Mouse (Mus musculus) ES-E14 (cell line): ENCODE data around the gene Pla1a. TPM values are rescaled to one million over a fixed set of nuclear protein-coding genes. Genes with fewer than 3 reads are reported as not detected.
A peak's percentile ranks its signal among the peaks of the same experiment; 100 is the strongest.

ENCODE experiments used
- DNase-seq: peaks from one replicate; pipeline ENCODE4 v3.0.0-alpha.2; 2013; ENCODE audit warnings: low read depth, low spot score
- H3K27ac ChIP-seq: 2 replicates; pipeline ENCODE4 v1.5.1; 2012; ENCODE audit warnings: low read depth, mild to moderate bottlenecking, low read length, moderate library complexity, mixed read lengths; ENCODE audit not compliant: poor library complexity, insufficient read depth, severe bottlenecking
- H3K36me3 ChIP-seq: 2 replicates; pipeline ENCODE4 v1.6.1; 2012; ENCODE audit warnings: mild to moderate bottlenecking, low read length, moderate library complexity, mixed read lengths; ENCODE audit not compliant: control insufficient read depth, poor library complexity, insufficient read depth, severe bottlenecking
- H3K4me1 ChIP-seq, 2 experiments: fragments of 150-350 bp in 1 of 2; sonication (generic) in 1 of 2; 2 replicates each; pipeline ENCODE4 v1.6.1; 2012; ENCODE audit warnings: low read length in 2 of 2, mild to moderate bottlenecking in 1 of 2, mixed read lengths in 1 of 2; ENCODE audit not compliant: control insufficient read depth in 2 of 2, insufficient read depth in 2 of 2, poor library complexity in 1 of 2
- H3K4me3 ChIP-seq, 2 experiments: fragments of 150-350 bp in 1 of 2; sonication (generic) in 1 of 2; 2 replicates each; pipeline ENCODE4 v1.5.1; 2012; ENCODE audit warnings: low read length in 2 of 2, low read depth in 1 of 2, mild to moderate bottlenecking in 1 of 2, mixed read lengths in 1 of 2; ENCODE audit not compliant: insufficient read depth in 1 of 2, poor library complexity in 1 of 2, severe bottlenecking in 1 of 2
- H3K9ac ChIP-seq: 2 replicates; pipeline ENCODE4 v1.6.1; 2012; ENCODE audit warnings: low read depth, mild to moderate bottlenecking, low read length, mixed read lengths; ENCODE audit not compliant: poor library complexity, insufficient read depth, severe bottlenecking
- H3K9me3 ChIP-seq: fragments of 150-350 bp; sonication (generic); 2 replicates; pipeline ENCODE4 v1.6.1; 2012; ENCODE audit warnings: low read depth, mild to moderate bottlenecking, low read length; ENCODE audit not compliant: control insufficient read depth, insufficient read depth
- CHD2 ChIP-seq: IDR thresholded peaks from 2 replicates; pipeline ENCODE4 v1.6.1; 2014; ENCODE audit warnings: mild to moderate bottlenecking, low read depth, low read length, inconsistent platforms
- HCFC1 ChIP-seq: IDR thresholded peaks from 2 replicates; pipeline ENCODE4 v1.6.1; 2012; ENCODE audit warnings: low read length, inconsistent platforms, borderline replicate concordance; ENCODE audit not compliant: insufficient read depth
- MAFK ChIP-seq: IDR thresholded peaks from 2 replicates; pipeline ENCODE4 v1.6.1; 2014; ENCODE audit warnings: mild to moderate bottlenecking, low read depth, low read length, inconsistent platforms; ENCODE audit not compliant: insufficient read depth
- ZC3H11A ChIP-seq: IDR thresholded peaks from 2 replicates; pipeline ENCODE4 v1.6.1; 2012; ENCODE audit warnings: low read depth, mild to moderate bottlenecking, inconsistent platforms, low read length, borderline replicate concordance
- ZNF384 ChIP-seq: IDR thresholded peaks from 2 replicates; pipeline ENCODE4 v1.6.1; 2012; ENCODE audit warnings: low read depth, low read length, inconsistent platforms
- in situ Hi-C, 2 experiments: fragments of 600-800 bp; cut with MboI; formaldehyde crosslinking; loops; one replicate each; pipeline ENCODE4 v1.15.1; 2025; ENCODE audit warnings: low sequenced_read_pairs in 2 of 2, inconsistent platforms in 1 of 2; ENCODE audit not compliant: unreplicated experiment in 2 of 2
- total RNA-seq: library from RNA; depleted of rRNA; stranded (reverse); fragments of 300-350 nt; gene quantifications from 2 replicates; pipeline ENCODE4 v1.2.3, GENCODE M21; 2012

Gene Pla1a
- total RNA-seq, 1 experiment, result 4.9 TPM

DNA sequence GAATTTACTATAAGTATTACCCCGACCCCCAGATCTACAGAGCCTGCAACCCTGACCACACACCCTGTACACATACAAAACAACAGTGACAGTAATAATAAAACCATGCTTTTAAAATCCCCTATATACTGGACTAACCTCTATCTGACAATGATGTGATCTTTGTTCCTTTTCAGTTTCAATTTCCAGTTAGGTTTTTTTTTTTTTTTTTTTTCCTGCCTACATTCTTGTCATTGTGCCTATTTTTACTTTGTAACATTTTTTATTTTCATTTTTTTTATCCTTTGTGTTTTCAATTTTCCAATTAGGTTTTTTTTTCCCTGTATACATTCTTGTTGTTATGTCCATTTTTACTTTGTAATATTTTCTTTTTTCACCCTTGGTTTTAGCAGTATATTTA lies 7.1 kb downstream of the Pla1a start:
- Histone ChIP-seq H3K9ac (no peak overlapping the region), H3K4me3 (no peak overlapping the region), H3K36me3 (no peaks in the 10 kb centered on the region), H3K4me1 (peaks cover 2 to 9% of the 10 kb centered on the region in 2 experiments; a peak in 2 of 4 replicates), H3K9me3 (no peaks in the 10 kb centered on the region), H3K27ac (no peak overlapping the region)
- no peak for DNase-seq
- in situ Hi-C loops, result no loop called here
- TF ChIP-seq ZNF384, result no peak
- no peak for TF ChIP-seq HCFC1
- TF ChIP-seq CHD2, result no peak
- no peak for TF ChIP-seq MAFK
- no peak for TF ChIP-seq ZC3H11A

DNA sequence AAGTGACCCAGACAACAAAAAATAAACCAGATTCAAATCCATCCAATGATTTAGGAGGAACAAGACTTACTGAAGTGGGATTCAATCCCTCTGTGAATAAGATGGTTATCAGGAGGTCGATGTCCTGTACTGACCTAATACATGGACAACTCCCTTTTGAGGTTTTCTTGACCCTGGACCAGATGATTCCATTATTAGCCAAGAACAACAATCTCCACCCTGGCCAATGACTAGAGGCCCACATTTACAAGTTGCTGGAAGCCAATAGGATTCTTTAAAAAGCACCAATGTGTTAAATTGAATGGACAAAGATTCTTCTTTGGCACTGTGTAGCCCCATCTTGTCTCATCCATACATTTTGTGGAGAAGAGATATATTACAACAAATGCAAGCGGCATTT lies 7.6 kb downstream of the Pla1a start:
- Histone ChIP-seq H3K36me3 (no peaks in the 10 kb centered on the region), H3K4me3 (no peak overlapping the region), H3K9me3 (no peaks in the 10 kb centered on the region), H3K27ac (no peak overlapping the region), H3K4me1 (peaks cover 0 to 5% of the 10 kb centered on the region in 2 experiments; a peak in 2 of 4 replicates), H3K9ac (no peak overlapping the region)
- in situ Hi-C loops, result no loop called here
- TF ChIP-seq ZC3H11A (no peak), CHD2 (no peak), HCFC1 (no peak), MAFK (no peak)
- DNase-seq, result no peak

DNA sequence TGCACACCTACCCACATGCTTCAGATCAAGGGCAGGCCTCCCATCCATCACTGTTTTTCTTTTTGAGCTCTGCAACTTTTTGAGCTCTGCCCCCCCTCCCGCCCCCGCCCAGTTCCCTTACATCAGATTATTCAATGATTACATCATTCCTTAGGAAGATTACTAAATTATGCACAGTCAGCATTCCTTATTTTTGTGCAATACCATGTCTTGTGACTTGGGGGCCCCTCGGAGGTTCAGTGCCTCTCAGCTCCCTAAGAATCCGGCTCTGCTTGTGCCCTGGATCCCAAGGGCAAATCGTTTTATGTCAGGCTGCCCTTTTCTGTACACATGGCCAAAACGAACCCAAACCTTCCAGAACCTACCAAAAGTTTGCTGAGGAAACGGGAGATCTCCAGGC lies 18.0 kb downstream of the Pla1a start:
- Histone ChIP-seq H3K4me3 (peak overlapping the region in 1 of 2 experiments; percentile 24; a peak in 1 of 4 replicates), H3K9me3 (no peaks in the 10 kb centered on the region), H3K36me3 (no peaks in the 10 kb centered on the region), H3K4me1 (peaks cover 4 to 6% of the 10 kb centered on the region in 2 experiments; a peak in 3 of 4 replicates), H3K27ac (no peak overlapping the region), H3K9ac (no peak overlapping the region; the same call in 1 of the 2 replicates)
- in situ Hi-C loops, result no loop called here
- DNase-seq, result no peak
- TF ChIP-seq ZNF384 (no peak), HCFC1 (no peak), MAFK (peak; percentile 96)

DNA sequence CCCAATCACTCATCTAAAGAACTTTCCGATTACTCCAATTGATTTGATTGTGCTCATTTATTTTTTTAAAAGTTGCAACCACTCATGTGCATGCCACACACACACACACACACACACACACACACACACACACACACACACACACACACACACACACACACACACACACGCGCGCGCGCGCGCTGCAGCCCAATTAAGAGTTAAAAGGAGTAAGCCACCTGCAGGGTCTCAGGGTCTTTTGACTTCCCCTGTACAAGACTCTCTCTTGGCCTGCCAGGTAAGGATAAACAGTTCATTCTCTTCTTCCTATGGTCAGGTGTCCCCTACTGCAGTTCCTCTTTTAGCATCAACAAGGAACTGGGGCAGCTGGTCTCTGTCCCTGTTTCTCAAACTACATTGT lies 24.5 kb downstream of the Pla1a start:
- Histone ChIP-seq H3K9me3 (no peaks in the 10 kb centered on the region), H3K4me3 (no peak overlapping the region), H3K9ac (no peak overlapping the region), H3K36me3 (no peaks in the 10 kb centered on the region; the same call in 1 of the 2 replicates), H3K27ac (no peak overlapping the region), H3K4me1 (peaks cover 5 to 21% of the 10 kb centered on the region in 2 experiments; a peak in 3 of 4 replicates)
- in situ Hi-C loops, result no loop called here
- TF ChIP-seq CHD2 (no peak), ZNF384 (no peak), HCFC1 (no peak), MAFK (no peak), ZC3H11A (no peak)
- DNase-seq, result no peak

DNA sequence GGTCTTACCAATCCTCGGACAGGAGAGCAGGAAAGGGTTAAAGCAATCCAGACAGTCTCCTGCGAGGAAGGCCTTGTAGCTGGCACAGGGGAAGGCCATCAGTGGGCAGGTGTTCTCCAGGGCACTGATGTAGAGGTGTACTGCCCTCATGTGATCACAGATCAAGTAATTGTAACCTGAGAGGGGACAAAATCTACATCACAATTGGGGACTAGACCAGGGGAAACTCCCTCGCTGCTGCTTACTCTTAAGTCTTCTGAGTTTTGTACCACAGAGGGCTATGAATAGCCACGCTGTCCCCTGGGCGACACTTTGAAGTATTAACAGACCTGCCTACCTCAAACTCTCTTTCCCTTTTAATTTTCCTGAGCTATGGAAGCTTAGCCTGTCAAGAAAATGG lies 25.4 kb downstream of the Pla1a start:
- no peak overlapping the region for H3K9ac ChIP-seq
- H3K4me3 ChIP-seq, result no peak overlapping the region; a peak in 1 of 4 replicates
- H3K4me1 ChIP-seq, result peaks cover 5 to 21% of the 10 kb centered on the region in 2 experiments; a peak in 3 of 4 replicates
- in situ Hi-C loops, result no loop called here
- TF ChIP-seq MAFK (no peak), ZC3H11A (no peak), HCFC1 (no peak), ZNF384 (no peak), CHD2 (no peak)
- H3K36me3 ChIP-seq, result no peaks in the 10 kb centered on the region; the same call in 1 of the 2 replicates
- DNase-seq, result peak; percentile 76
- no peak overlapping the region for H3K27ac ChIP-seq
- H3K9me3 ChIP-seq, result no peaks in the 10 kb centered on the region
